Mouse (Mus musculus) midbrain, embryonic 14.5 days (tissue): Measurements from ENCODE around the gene Lta. TPM values are rescaled to one million over a fixed set of nuclear protein-coding genes. Genes with fewer than 3 reads are reported as not detected.
A peak's percentile ranks its signal among the peaks of the same experiment; 100 is the strongest.

Source experiments
- ATAC-seq: fragments of 200-750 bp; cut with Nextera tagmentation; 2 replicates; pipeline ENCODE4 v1.8.0; 2017; ENCODE audit warnings: moderate number of reproducible peaks, moderate library complexity; ENCODE audit not compliant: low FRiP score, low TSS enrichment
- DNase-seq: peaks from one replicate; pipeline ENCODE4 v3.0.0-alpha.2; 2015
- H3K27ac ChIP-seq: fragments of 300-500 bp; sonication (generic); replicated peaks from 2 replicates; pipeline ENCODE4 v1.5.1; 2014; ENCODE audit warnings: mild to moderate bottlenecking, low read depth, low read length, moderate library complexity
- H3K27me3 ChIP-seq: fragments of 300-500 bp; sonication (generic); 2 replicates; pipeline ENCODE4 v1.6.1; 2014; ENCODE audit warnings: low read length, control low read depth, mixed read lengths; ENCODE audit not compliant: control insufficient read depth, insufficient read depth
- H3K36me3 ChIP-seq: fragments of 300-500 bp; sonication (generic); 2 replicates; pipeline ENCODE4 v1.6.1; 2014; ENCODE audit warnings: low read length, control low read depth; ENCODE audit not compliant: control insufficient read depth, insufficient read depth
- H3K4me1 ChIP-seq: fragments of 300-500 bp; sonication (generic); 2 replicates; pipeline ENCODE4 v1.6.1; 2014; ENCODE audit warnings: mild to moderate bottlenecking, antibody characterized with exemption, low read length, control low read depth; ENCODE audit not compliant: control insufficient read depth, insufficient read depth
- H3K4me2 ChIP-seq: fragments of 300-500 bp; sonication (generic); 2 replicates; pipeline ENCODE4 v1.6.1; 2014; ENCODE audit warnings: mild to moderate bottlenecking, low read length, moderate library complexity
- H3K4me3 ChIP-seq: fragments of 300-500 bp; sonication (generic); replicated peaks from 2 replicates; pipeline ENCODE4 v1.5.1; 2014; ENCODE audit warnings: low read depth, low read length
- H3K9ac ChIP-seq: fragments of 300-500 bp; sonication (generic); replicated peaks from 2 replicates; pipeline ENCODE4 v1.6.1; 2014; ENCODE audit warnings: mild to moderate bottlenecking, low read length, moderate library complexity
- H3K9me3 ChIP-seq: fragments of 300-500 bp; sonication (generic); 2 replicates; pipeline ENCODE4 v1.6.1; 2016; ENCODE audit warnings: low read length, control low read depth, mixed read lengths; ENCODE audit not compliant: control insufficient read depth
- WGBS: fragments of 180-500 bp; shearing (Covaris S2); extraction: QIAGEN DNeasy Blood & Tissue Kit; methylation state at CpG from one replicate; pipeline ENCODE4 v1.1.7; 2014; 5-methylcytosine and 5-hydroxymethylcytosine counted together
- polyA plus RNA-seq: library from polyadenylated mRNA; unstranded; fragments of >200 nt; fragmentation: Nextera tagmentation; extraction: Ambion mirVana; gene quantifications from 2 replicates; pipeline ENCODE4 v1.2.1, GENCODE M21; 2014

Lta gene
- polyA plus RNA-seq, 1 experiment from 2014 or later, result 0.20 TPM

DNA sequence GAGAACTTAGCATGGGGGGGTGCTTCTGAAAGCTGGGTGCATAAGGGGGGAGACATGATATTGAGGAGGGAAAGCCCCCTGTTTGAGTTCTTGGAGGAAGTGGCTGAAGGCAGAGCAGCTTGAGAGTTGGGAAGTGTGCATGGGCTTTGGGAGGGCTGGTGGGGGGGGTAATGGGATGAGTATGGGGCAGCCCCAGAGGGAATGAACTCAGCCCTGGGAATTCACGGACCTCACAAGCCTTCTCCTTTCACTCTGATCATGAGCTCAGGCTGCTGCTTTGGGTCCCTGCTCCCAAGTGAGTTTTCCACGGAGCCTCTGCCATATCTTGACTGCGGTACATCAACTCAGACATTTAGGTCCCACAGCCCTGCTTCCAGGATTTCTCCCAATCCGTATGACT lies 2.7 kb downstream of the Lta start:
- H3K4me1 ChIP-seq, result no peaks in the 10 kb centered on the region
- ATAC-seq, result no peak
- H3K36me3 ChIP-seq, result no peaks in the 10 kb centered on the region
- no peak overlapping the region for H3K4me3 ChIP-seq
- 78% methylated on average over 4 of the region's 4 CpGs for WGBS
- H3K9ac ChIP-seq, result no peak overlapping the region
- no peak overlapping the region for H3K4me2 ChIP-seq
- 0 out of 2 replicates have a peak, but pooled peaks cover 3% of the 10 kb centered on the region for H3K27me3 ChIP-seq
- no peaks in the 10 kb centered on the region for H3K9me3 ChIP-seq
- no peak overlapping the region for H3K27ac ChIP-seq
- DNase-seq, result no peak

DNA sequence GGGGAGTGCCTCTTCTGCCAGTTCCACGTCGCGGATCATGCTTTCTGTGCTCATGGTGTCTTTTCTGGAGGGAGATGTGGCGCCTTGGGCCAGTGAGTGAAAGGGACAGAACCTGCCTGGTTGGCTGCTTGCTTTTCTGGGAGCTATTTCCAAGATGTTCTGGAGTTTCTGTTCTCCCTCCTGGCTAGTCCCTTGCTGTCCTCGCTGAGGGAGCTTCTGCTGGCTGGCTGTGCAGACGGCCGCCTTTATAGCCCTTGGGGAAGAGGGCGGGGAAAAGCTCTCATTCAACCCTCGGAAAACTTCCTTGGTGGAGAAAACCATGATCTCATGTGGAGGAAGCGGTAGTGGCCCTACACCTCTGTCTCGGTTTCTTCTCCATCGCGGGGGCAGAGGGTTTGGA lies 3.4 kb downstream of the Lta start, which contains the start of gene Tnf:
Tnf (minus strand) TSS at position 221 of the 400 bp plus-strand sequence.
- 51% methylated on average over 13 of the region's 13 CpGs for WGBS
- ATAC-seq, result no peak
- Histone ChIP-seq H3K4me2 (no peak within 1 kb of the TSS), H3K27me3 (peaks cover 6% of the 10 kb centered on the region; the same call in 1 of the 2 replicates), H3K27ac (no peak within 1 kb of the TSS), H3K4me3 (no peak within 1 kb of the TSS), H3K36me3 (no peaks in the 10 kb centered on the region), H3K4me1 (no peaks in the 10 kb centered on the region), H3K9ac (no peak within 1 kb of the TSS), H3K9me3 (no peaks in the 10 kb centered on the region)
- DNase-seq, result no peak

DNA sequence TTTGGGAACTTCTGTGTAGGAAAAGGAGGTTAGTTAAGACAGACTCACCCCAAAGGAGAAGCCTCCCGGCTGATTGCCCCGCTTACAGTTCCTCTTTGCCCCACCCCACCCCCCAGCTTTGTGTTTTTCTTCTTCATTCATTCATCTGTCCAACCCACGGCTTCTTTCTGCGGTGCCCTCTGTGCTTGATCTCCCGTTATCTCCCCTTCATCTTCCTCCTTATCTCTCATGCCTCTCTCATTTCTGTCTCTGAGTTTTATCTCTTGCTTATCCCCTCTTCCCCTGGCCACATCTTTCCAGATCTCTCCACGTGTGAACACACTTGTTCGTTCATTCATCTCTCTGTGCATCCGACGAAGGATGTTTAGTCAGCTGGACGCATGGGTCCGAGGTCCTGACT lies 4.0 kb downstream of the Lta start:
- ATAC-seq (no peak), DNase-seq (no peak)
- peaks cover 13% of the 10 kb centered on the region for H3K27me3 ChIP-seq
- no peak overlapping the region for H3K27ac ChIP-seq
- H3K36me3 ChIP-seq, result no peaks in the 10 kb centered on the region
- H3K4me1 ChIP-seq, result no peaks in the 10 kb centered on the region
- H3K9ac ChIP-seq, result no peak overlapping the region
- WGBS, result 80% methylated on average over 11 of the region's 11 CpGs
- no peak overlapping the region for H3K4me2 ChIP-seq
- H3K4me3 ChIP-seq, result no peak overlapping the region
- no peaks in the 10 kb centered on the region for H3K9me3 ChIP-seq

DNA sequence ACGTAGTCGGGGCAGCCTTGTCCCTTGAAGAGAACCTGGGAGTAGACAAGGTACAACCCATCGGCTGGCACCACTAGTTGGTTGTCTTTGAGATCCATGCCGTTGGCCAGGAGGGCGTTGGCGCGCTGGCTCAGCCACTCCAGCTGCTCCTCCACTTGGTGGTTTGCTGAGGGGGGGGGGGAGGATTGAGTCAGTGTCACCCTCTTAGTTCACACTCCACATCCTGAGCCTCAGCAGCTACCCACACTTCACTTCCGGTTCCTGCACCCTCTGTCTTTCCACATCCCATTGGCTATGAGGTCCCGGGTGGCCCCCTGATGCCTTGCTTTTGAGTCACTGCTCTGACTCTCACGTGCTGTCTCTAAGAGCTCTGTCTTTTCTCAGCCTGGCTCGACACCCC lies 4.8 kb downstream of the Lta start:
- H3K36me3 ChIP-seq, result no peaks in the 10 kb centered on the region
- no peak overlapping the region for H3K9ac ChIP-seq
- no peak overlapping the region for H3K27ac ChIP-seq
- H3K4me3 ChIP-seq, result no peak overlapping the region
- H3K4me1 ChIP-seq, result peaks cover 6% of the 10 kb centered on the region; the same call in 1 of the 2 replicates
- H3K27me3 ChIP-seq, result peaks cover 20% of the 10 kb centered on the region
- DNase-seq, result no peak
- WGBS, result 87% methylated on average over 11 of the region's 11 CpGs
- H3K4me2 ChIP-seq, result no peak overlapping the region
- ATAC-seq, result no peak
- no peaks in the 10 kb centered on the region for H3K9me3 ChIP-seq

DNA sequence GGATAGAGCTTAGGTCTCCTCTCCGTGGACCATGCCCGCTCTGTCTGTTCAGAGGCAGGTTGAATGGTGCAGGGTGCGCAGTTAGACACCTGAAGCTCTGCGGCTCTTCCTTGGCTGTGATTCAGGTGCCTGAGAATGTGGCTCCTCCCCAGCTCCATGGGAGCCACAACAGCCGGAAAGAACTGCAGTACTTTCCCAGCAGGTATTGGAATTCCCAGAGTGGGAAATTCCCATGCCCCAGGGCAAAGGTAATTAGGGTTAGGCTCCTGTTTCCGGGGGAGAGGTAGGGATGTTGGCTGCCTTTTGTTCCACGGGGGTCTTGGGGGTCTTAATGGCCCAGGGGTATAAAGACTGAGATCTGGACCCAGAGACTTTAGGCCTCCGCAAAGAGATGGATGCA lies 6.2 kb downstream of the Lta start:
- H3K4me2 ChIP-seq, result no peak overlapping the region

DNA sequence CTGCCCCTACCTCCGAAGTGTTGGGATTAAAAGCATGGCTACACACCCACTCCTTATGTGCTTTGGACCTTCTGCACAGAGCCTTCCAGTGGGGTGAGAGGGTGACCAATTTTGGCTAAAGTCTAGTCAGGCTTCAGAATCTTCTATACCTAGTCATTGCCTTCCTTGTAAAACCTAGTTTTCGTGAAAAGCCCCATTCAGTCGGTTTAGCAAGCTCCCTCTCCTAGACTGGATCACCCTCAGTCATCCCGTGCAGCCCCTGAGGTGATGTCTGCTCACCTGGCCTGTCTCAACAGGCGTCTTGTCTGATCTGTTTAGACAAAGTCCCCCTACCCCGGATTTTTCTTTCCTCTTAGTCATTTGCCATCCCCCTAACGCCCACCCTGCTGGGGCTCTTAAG lies 7.1 kb downstream of the Lta start:
- peaks cover 29% of the 10 kb centered on the region for H3K27me3 ChIP-seq
- WGBS, result 68% methylated on average over 7 of the region's 7 CpGs

More for the DNA sequence above, 6.2 kb downstream of the Lta start:
- DNase-seq, result no peak
- Histone ChIP-seq H3K4me3 (no peak overlapping the region), H3K9ac (no peak overlapping the region), H3K4me1 (peaks cover 6% of the 10 kb centered on the region; the same call in 1 of the 2 replicates), H3K36me3 (no peaks in the 10 kb centered on the region), H3K9me3 (no peaks in the 10 kb centered on the region), H3K27ac (no peak overlapping the region), H3K27me3 (peaks cover 29% of the 10 kb centered on the region)
- no peak for ATAC-seq
- WGBS, result 40% methylated on average over 8 of the region's 8 CpGs

DNA sequence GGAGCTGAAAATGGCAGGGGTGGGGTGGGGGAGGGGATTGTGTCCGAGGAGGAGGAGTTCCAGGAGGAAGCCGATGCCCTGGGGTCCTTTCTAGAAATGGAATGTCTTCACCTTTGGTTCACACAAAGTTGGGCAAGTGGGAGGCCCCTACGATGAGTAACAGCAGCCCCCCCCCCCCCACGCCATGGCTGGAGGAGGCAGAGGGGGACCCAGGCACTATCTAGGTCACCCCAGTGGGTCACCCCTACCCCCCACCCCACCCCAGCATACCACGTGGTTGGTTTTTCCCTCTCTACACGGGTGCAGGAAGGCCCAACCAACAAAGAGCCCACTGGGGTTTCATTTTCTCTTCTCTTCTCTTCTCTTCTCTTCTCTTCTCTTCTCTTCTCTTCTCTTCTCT lies 8.0 kb downstream of the Lta start:
- H3K27me3 ChIP-seq, result peaks cover 29% of the 10 kb centered on the region
- H3K27ac ChIP-seq, result no peak overlapping the region
- peaks cover 6% of the 10 kb centered on the region; the same call in 1 of the 2 replicates for H3K4me1 ChIP-seq
- no peak for ATAC-seq
- H3K9ac ChIP-seq, result no peak overlapping the region
- H3K9me3 ChIP-seq, result no peaks in the 10 kb centered on the region
- no peak overlapping the region for H3K4me2 ChIP-seq
- WGBS, result 46% methylated on average over 6 of the region's 6 CpGs
- H3K4me3 ChIP-seq, result no peak overlapping the region
- DNase-seq, result no peak
- no peaks in the 10 kb centered on the region for H3K36me3 ChIP-seq

More for the DNA sequence above, 7.1 kb downstream of the Lta start:
- Histone ChIP-seq H3K4me2 (no peak overlapping the region), H3K9me3 (no peaks in the 10 kb centered on the region), H3K4me1 (peaks cover 6% of the 10 kb centered on the region; the same call in 1 of the 2 replicates), H3K4me3 (no peak overlapping the region), H3K36me3 (no peaks in the 10 kb centered on the region), H3K9ac (no peak overlapping the region), H3K27ac (no peak overlapping the region)
- ATAC-seq (no peak), DNase-seq (no peak)

DNA sequence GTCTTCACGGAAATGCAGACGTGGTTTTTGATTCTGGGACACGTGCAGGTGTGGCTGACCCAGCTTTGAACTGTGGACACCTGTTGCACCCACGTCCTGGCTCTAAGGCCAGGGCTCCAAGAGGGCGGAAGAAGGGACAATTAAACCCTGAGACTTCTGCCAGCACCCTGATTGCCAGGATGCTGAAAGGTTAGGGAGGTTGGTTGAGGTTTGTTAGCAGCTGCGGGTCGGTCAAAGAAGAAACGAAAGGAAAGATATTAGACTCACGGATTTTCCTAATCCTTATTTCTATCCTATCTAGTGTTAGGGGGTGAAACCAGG lies 8.9 kb downstream of the Lta start:
- Histone ChIP-seq H3K9me3 (no peaks in the 10 kb centered on the region), H3K4me2 (peak overlapping the region; percentile 62), H3K36me3 (no peaks in the 10 kb centered on the region), H3K4me3 (peak overlapping the region; percentile 30), H3K27ac (no peak overlapping the region), H3K27me3 (peaks cover 29% of the 10 kb centered on the region), H3K4me1 (peaks cover 6% of the 10 kb centered on the region; the same call in 1 of the 2 replicates), H3K9ac (no peak overlapping the region; the same call in 1 of the 2 replicates)
- WGBS, result 41% methylated on average over 9 of the region's 9 CpGs
- ATAC-seq (no peak), DNase-seq (no peak)

DNA sequence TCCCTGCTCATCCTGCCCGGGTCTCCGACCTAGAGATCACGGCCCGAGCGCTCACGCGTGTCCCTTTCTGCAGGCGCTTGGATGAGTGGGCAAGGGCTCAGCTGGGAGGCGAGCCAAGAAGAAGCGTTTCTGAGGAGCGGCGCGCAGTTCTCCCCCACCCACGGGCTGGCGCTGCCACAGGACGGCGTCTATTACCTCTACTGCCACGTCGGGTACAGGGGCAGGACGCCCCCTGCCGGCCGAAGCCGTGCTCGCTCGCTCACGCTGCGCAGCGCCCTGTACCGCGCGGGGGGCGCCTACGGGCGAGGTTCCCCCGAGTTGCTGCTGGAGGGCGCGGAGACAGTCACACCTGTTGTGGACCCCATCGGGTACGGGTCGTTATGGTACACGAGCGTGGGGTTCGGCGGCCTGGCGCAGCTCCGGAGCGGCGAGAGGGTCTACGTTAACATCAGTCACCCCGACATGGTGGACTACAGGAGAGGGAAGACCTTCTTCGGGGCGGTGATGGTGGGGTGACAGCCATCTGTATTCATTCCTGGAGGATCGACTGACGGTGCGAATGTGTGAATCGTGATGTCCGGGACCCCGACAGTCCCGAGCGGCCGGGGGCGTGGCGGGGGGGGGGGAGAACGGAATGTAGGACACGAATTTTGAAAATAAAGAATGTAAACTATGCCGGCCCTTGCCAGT lies 9.4 kb downstream of the Lta start:
- peak; percentile 71 for ATAC-seq
- peak overlapping the region; percentile 62 for H3K4me2 ChIP-seq
- H3K4me1 ChIP-seq, result peaks cover 6% of the 10 kb centered on the region; the same call in 1 of the 2 replicates
- H3K9me3 ChIP-seq, result no peaks in the 10 kb centered on the region
- H3K9ac ChIP-seq, result peak overlapping the region; percentile 42; the same call in 1 of the 2 replicates
- no peak overlapping the region for H3K27ac ChIP-seq
- WGBS, result 1% methylated on average over 66 of the region's 66 CpGs
- H3K27me3 ChIP-seq, result peaks cover 29% of the 10 kb centered on the region
- peak; percentile 84 for DNase-seq
- peak overlapping the region; percentile 30 for H3K4me3 ChIP-seq
- H3K36me3 ChIP-seq, result no peaks in the 10 kb centered on the region
